Mouse (Mus musculus) ES-Bruce4 (cell line): Measurements from ENCODE around the gene Fmnl1. TPM values are rescaled to one million over a fixed set of nuclear protein-coding genes. Genes with fewer than 3 reads are reported as not detected.
A peak's percentile ranks its signal among the peaks of the same experiment; 100 is the strongest.

Source experiments
- H3K27ac ChIP-seq: 2 replicates; pipeline ENCODE4 v1.5.1; 2012; ENCODE audit warnings: low read length, inconsistent platforms; ENCODE audit not compliant: insufficient read depth
- H3K27me3 ChIP-seq: 2 replicates; pipeline ENCODE4 v1.6.1; 2012; ENCODE audit warnings: mild to moderate bottlenecking, low read length, inconsistent platforms; ENCODE audit not compliant: control insufficient read depth, poor library complexity, insufficient read depth, severe bottlenecking
- H3K36me3 ChIP-seq: 2 replicates; pipeline ENCODE4 v1.6.1; 2012; ENCODE audit warnings: inconsistent platforms, mild to moderate bottlenecking, low read length, moderate library complexity; ENCODE audit not compliant: control insufficient read depth, poor library complexity, insufficient read depth, severe bottlenecking
- H3K4me1 ChIP-seq: one replicate; pipeline ENCODE4 v1.8.1; 2011; ENCODE audit warnings: low read length; ENCODE audit not compliant: control insufficient read depth, insufficient read depth
- H3K4me3 ChIP-seq: 2 replicates; pipeline ENCODE4 v1.5.1; 2011; ENCODE audit warnings: low read depth, mild to moderate bottlenecking, low read length
- H3K9ac ChIP-seq: 2 replicates; pipeline ENCODE4 v1.6.1; 2012; ENCODE audit warnings: low read depth, mild to moderate bottlenecking, inconsistent platforms; ENCODE audit not compliant: poor library complexity, severe bottlenecking
- H3K9me3 ChIP-seq: replicated peaks from 2 replicates; pipeline ENCODE4 v1.6.1; 2012; ENCODE audit warnings: mild to moderate bottlenecking, low read length, inconsistent platforms; ENCODE audit not compliant: control insufficient read depth, poor library complexity, insufficient read depth, severe bottlenecking
- CTCF ChIP-seq: IDR thresholded peaks from one replicate; pipeline ENCODE4 v1.8.1; 2011; ENCODE audit warnings: low read depth, low read length
- EP300 ChIP-seq: IDR thresholded peaks from 2 replicates; pipeline ENCODE4 v1.6.1; 2011; ENCODE audit warnings: low read depth, low read length; ENCODE audit not compliant: insufficient read depth
- POLR2A ChIP-seq: IDR thresholded peaks from one replicate; pipeline ENCODE4 v1.8.1; 2011; ENCODE audit warnings: low read length; ENCODE audit not compliant: insufficient read depth
- polyA plus RNA-seq: library from polyadenylated mRNA; stranded (reverse); fragments of >200 nt; gene quantifications from 2 replicates; pipeline ENCODE4 v1.2.4, GENCODE M21; 2011; ENCODE audit warnings: low read depth; ENCODE audit not compliant: missing spikeins, insufficient read depth, insufficient read length

Fmnl1 gene
- polyA plus RNA-seq, 1 experiment = 4.9 TPM

- TF ChIP-seq CTCF (peak; percentile 85), POLR2A (no peak), EP300 (peak; percentile 62; the same call in 1 of the 2 replicates)
- no peaks in the 10 kb centered on the region for H3K4me1 ChIP-seq
- H3K27ac ChIP-seq = no peak overlapping the region
- H3K36me3 ChIP-seq = no peaks in the 10 kb centered on the region
- H3K9ac ChIP-seq = peak overlapping the region; percentile 48
- peak overlapping the region; percentile 54 for H3K4me3 ChIP-seq
- no peaks in the 10 kb centered on the region for H3K27me3 ChIP-seq
- no peaks in the 10 kb centered on the region for H3K9me3 ChIP-seq
Measured at GRCm38 (mm10) chr11:103158621-103159478, 12.1 kb upstream of the Fmnl1 start.

GRCm38 (mm10) chr11:103160738-103161137 lies 10.2 kb upstream of the Fmnl1 start:
- H3K4me1 ChIP-seq = no peaks in the 10 kb centered on the region
- H3K36me3 ChIP-seq = no peaks in the 10 kb centered on the region
- H3K4me3 ChIP-seq = peak overlapping the region; percentile 43
- TF ChIP-seq EP300 (no peak), POLR2A (no peak)
- H3K9ac ChIP-seq = peak overlapping the region; percentile 47
- no peaks in the 10 kb centered on the region for H3K27me3 ChIP-seq
- H3K9me3 ChIP-seq = no peaks in the 10 kb centered on the region
- peak overlapping the region; percentile 60 for H3K27ac ChIP-seq

GRCm38 (mm10) chr11:103161449-103161848 lies 9.5 kb upstream of the Fmnl1 start:
- Histone ChIP-seq H3K9me3 (no peaks in the 10 kb centered on the region), H3K4me1 (no peaks in the 10 kb centered on the region), H3K4me3 (no peak overlapping the region), H3K27ac (peak overlapping the region; percentile 10), H3K9ac (peak overlapping the region; percentile 47), H3K27me3 (no peaks in the 10 kb centered on the region), H3K36me3 (no peaks in the 10 kb centered on the region)
- TF ChIP-seq CTCF = peak; percentile 55
- TF ChIP-seq EP300 = no peak
- TF ChIP-seq POLR2A = no peak

GRCm38 (mm10) chr11:103162132-103162531 lies 8.8 kb upstream of the Fmnl1 start:
- peak; percentile 49 for TF ChIP-seq CTCF
- no peak for TF ChIP-seq POLR2A
- Histone ChIP-seq H3K9ac (no peak overlapping the region), H3K4me3 (no peak overlapping the region), H3K27me3 (no peaks in the 10 kb centered on the region), H3K36me3 (no peaks in the 10 kb centered on the region), H3K27ac (no peak overlapping the region), H3K9me3 (no peaks in the 10 kb centered on the region), H3K4me1 (no peaks in the 10 kb centered on the region)

GRCm38 (mm10) chr11:103164391-103164790 lies 6.5 kb upstream of the Fmnl1 start:
- Histone ChIP-seq H3K27ac (0 out of 2 replicates have a peak overlapping the region, but pooled peaks have one; percentile 13), H3K9ac (no peak overlapping the region), H3K4me1 (no peaks in the 10 kb centered on the region), H3K36me3 (no peaks in the 10 kb centered on the region), H3K4me3 (no peak overlapping the region), H3K9me3 (no peaks in the 10 kb centered on the region), H3K27me3 (no peaks in the 10 kb centered on the region)
- TF ChIP-seq POLR2A (no peak), EP300 (no peak), CTCF (no peak)

GRCm38 (mm10) chr11:103168690-103169390 lies 2.1 kb upstream of the Fmnl1 start:
- Histone ChIP-seq H3K4me3 (no peak overlapping the region), H3K9ac (no peak overlapping the region), H3K36me3 (no peaks in the 10 kb centered on the region), H3K27me3 (peaks cover 9% of the 10 kb centered on the region), H3K4me1 (no peaks in the 10 kb centered on the region), H3K9me3 (no peaks in the 10 kb centered on the region), H3K27ac (no peak overlapping the region)
- TF ChIP-seq POLR2A (no peak), CTCF (peak; percentile 95)
